Mouse (Mus musculus): Measurements from ENCODE around the gene Reg4. TPM values are rescaled to one million over a fixed set of nuclear protein-coding genes. Genes with fewer than 3 reads are reported as not detected.

Gene Reg4
- polyA plus RNA-seq (2014; fragmentation: Nextera tagmentation; extraction: Ambion mirVana): not detected in 2 replicates

GRCm38 (mm10) chr3:98221856-98222255 lies at the start of gene Reg4:
Gene Reg4 (plus strand): TSS chr3:98222156.
- Histone ChIP-seq H3K4me2 (replicated peaks) (no peak within 1 kb of the TSS), H3K9ac (no peak within 1 kb of the TSS), H3K36me3 (replicated peaks; ENCODE audit: control insufficient read depth, insufficient read depth) (no peaks in the 10 kb centered on the region), H3K27me3 (ENCODE audit: control insufficient read depth, insufficient read depth, low read length) (no peaks in the 10 kb centered on the region), H3K9me3 (ENCODE audit: control insufficient read depth, low read length) (no peaks in the 10 kb centered on the region), H3K27ac (no peak within 1 kb of the TSS), H3K4me1 (replicated peaks; ENCODE audit: control insufficient read depth, insufficient read depth, low read length) (no peaks in the 10 kb centered on the region), H3K4me3 (replicated peaks; ENCODE audit: low read length) (no peak within 1 kb of the TSS)
- ATAC-seq (ENCODE audit: low FRiP score): no peak
- no peak for DNase-seq (ENCODE audit: low spot score)
- WGBS: 86% methylated on average over 8 of the region's 8 CpGs

GRCm38 (mm10) chr3:98178340-98178739 lies 43.6 kb upstream of the Reg4 start:
- Histone ChIP-seq H3K4me3 (replicated peaks; ENCODE audit: low read length) (no peak overlapping the region), H3K9ac (no peak overlapping the region), H3K9me3 (ENCODE audit: control insufficient read depth, low read length) (0 out of 2 replicates have a peak, but pooled peaks cover 3% of the 10 kb centered on the region), H3K4me1 (replicated peaks; ENCODE audit: control insufficient read depth, insufficient read depth, low read length) (no peaks in the 10 kb centered on the region), H3K27me3 (ENCODE audit: control insufficient read depth, insufficient read depth, low read length) (no peaks in the 10 kb centered on the region), H3K36me3 (replicated peaks; ENCODE audit: control insufficient read depth, insufficient read depth) (no peaks in the 10 kb centered on the region), H3K27ac (no peak overlapping the region), H3K4me2 (replicated peaks) (no peak overlapping the region)
- peak; percentile 28 for DNase-seq (ENCODE audit: low spot score)
- ATAC-seq (ENCODE audit: low FRiP score): no peak
- 67% methylated on average over 4 of the region's 4 CpGs for WGBS

- DNase-seq (ENCODE audit: low spot score) (peak; percentile 58), ATAC-seq (ENCODE audit: low FRiP score) (0 out of 2 replicates have a peak, but pooled peaks have one; percentile 55)
- Histone ChIP-seq H3K27me3 (ENCODE audit: control insufficient read depth, insufficient read depth, low read length) (no peaks in the 10 kb centered on the region), H3K9ac (no peak overlapping the region), H3K27ac (no peak overlapping the region), H3K36me3 (replicated peaks; ENCODE audit: control insufficient read depth, insufficient read depth) (no peaks in the 10 kb centered on the region), H3K9me3 (ENCODE audit: control insufficient read depth, low read length) (no peaks in the 10 kb centered on the region), H3K4me1 (replicated peaks; ENCODE audit: control insufficient read depth, insufficient read depth, low read length) (no peaks in the 10 kb centered on the region), H3K4me3 (replicated peaks; ENCODE audit: low read length) (no peak overlapping the region), H3K4me2 (replicated peaks) (no peak overlapping the region)
- 24% methylated on average over 7 of the region's 7 CpGs for WGBS
Measured at GRCm38 (mm10) chr3:98180805-98181204, 41.2 kb upstream of the Reg4 start.

- no peak overlapping the region for H3K4me3 ChIP-seq (replicated peaks; ENCODE audit: low read length)
- H3K27me3 ChIP-seq (ENCODE audit: control insufficient read depth, insufficient read depth, low read length): no peaks in the 10 kb centered on the region
- DNase-seq (ENCODE audit: low spot score): no peak
- H3K27ac ChIP-seq: no peak overlapping the region
- ATAC-seq (ENCODE audit: low FRiP score): no peak
- H3K36me3 ChIP-seq (replicated peaks; ENCODE audit: control insufficient read depth, insufficient read depth): no peaks in the 10 kb centered on the region
- no peak overlapping the region for H3K9ac ChIP-seq
- no peaks in the 10 kb centered on the region for H3K9me3 ChIP-seq (ENCODE audit: control insufficient read depth, low read length)
- WGBS: 47% methylated on average over 10 of the region's 10 CpGs
- H3K4me2 ChIP-seq (replicated peaks): no peak overlapping the region
- no peaks in the 10 kb centered on the region for H3K4me1 ChIP-seq (replicated peaks; ENCODE audit: control insufficient read depth, insufficient read depth, low read length)
Measured at GRCm38 (mm10) chr3:98185163-98185714, 36.7 kb upstream of the Reg4 start.

GRCm38 (mm10) chr3:98187777-98188176 lies 34.2 kb upstream of the Reg4 start:
- Histone ChIP-seq H3K27ac (no peak overlapping the region), H3K9me3 (ENCODE audit: control insufficient read depth, low read length) (no peaks in the 10 kb centered on the region), H3K27me3 (ENCODE audit: control insufficient read depth, insufficient read depth, low read length) (no peaks in the 10 kb centered on the region), H3K9ac (no peak overlapping the region), H3K4me2 (replicated peaks) (no peak overlapping the region), H3K4me3 (replicated peaks; ENCODE audit: low read length) (no peak overlapping the region), H3K36me3 (replicated peaks; ENCODE audit: control insufficient read depth, insufficient read depth) (no peaks in the 10 kb centered on the region), H3K4me1 (replicated peaks; ENCODE audit: control insufficient read depth, insufficient read depth, low read length) (no peaks in the 10 kb centered on the region)
- DNase-seq (ENCODE audit: low spot score): no peak
- 90% methylated on average over 3 of the region's 3 CpGs for WGBS
- ATAC-seq (ENCODE audit: low FRiP score): no peak

GRCm38 (mm10) chr3:98197711-98198532 lies 24.0 kb upstream of the Reg4 start:
- 4% methylated on average over 9 of the region's 9 CpGs for WGBS
- H3K4me3 ChIP-seq (replicated peaks; ENCODE audit: low read length): no peak overlapping the region
- no peaks in the 10 kb centered on the region for H3K9me3 ChIP-seq (ENCODE audit: control insufficient read depth, low read length)
- H3K4me2 ChIP-seq (replicated peaks): no peak overlapping the region
- DNase-seq (ENCODE audit: low spot score): peak; percentile 46
- no peaks in the 10 kb centered on the region for H3K36me3 ChIP-seq (replicated peaks; ENCODE audit: control insufficient read depth, insufficient read depth)
- no peak overlapping the region for H3K9ac ChIP-seq
- peak; percentile 77; the same call in 1 of the 2 replicates for ATAC-seq (ENCODE audit: low FRiP score)
- peak overlapping the region; percentile 54; the same call in 1 of the 2 replicates for H3K27ac ChIP-seq
- 0 out of 2 replicates have a peak, but pooled peaks cover 3% of the 10 kb centered on the region for H3K4me1 ChIP-seq (replicated peaks; ENCODE audit: control insufficient read depth, insufficient read depth, low read length)
- H3K27me3 ChIP-seq (ENCODE audit: control insufficient read depth, insufficient read depth, low read length): no peaks in the 10 kb centered on the region

- H3K27me3 ChIP-seq (ENCODE audit: control insufficient read depth, insufficient read depth, low read length): no peaks in the 10 kb centered on the region
- no peak overlapping the region for H3K4me3 ChIP-seq (replicated peaks; ENCODE audit: low read length)
- H3K4me1 ChIP-seq (replicated peaks; ENCODE audit: control insufficient read depth, insufficient read depth, low read length): 0 out of 2 replicates have a peak, but pooled peaks cover 3% of the 10 kb centered on the region
- ATAC-seq (ENCODE audit: low FRiP score) (no peak), DNase-seq (ENCODE audit: low spot score) (no peak)
- no peak overlapping the region for H3K9ac ChIP-seq
- H3K4me2 ChIP-seq (replicated peaks): no peak overlapping the region
- no peaks in the 10 kb centered on the region for H3K36me3 ChIP-seq (replicated peaks; ENCODE audit: control insufficient read depth, insufficient read depth)
- H3K9me3 ChIP-seq (ENCODE audit: control insufficient read depth, low read length): no peaks in the 10 kb centered on the region
- 70% methylated on average over 5 of the region's 5 CpGs for WGBS
- no peak overlapping the region for H3K27ac ChIP-seq
Measured at GRCm38 (mm10) chr3:98199747-98200146, 22.2 kb upstream of the Reg4 start.

GRCm38 (mm10) chr3:98203282-98203681 lies 18.7 kb upstream of the Reg4 start:
- no peaks in the 10 kb centered on the region for H3K36me3 ChIP-seq (replicated peaks; ENCODE audit: control insufficient read depth, insufficient read depth)
- H3K27me3 ChIP-seq (ENCODE audit: control insufficient read depth, insufficient read depth, low read length): no peaks in the 10 kb centered on the region
- no peak for ATAC-seq (ENCODE audit: low FRiP score)

GRCm38 (mm10) chr3:98206977-98207376 lies 15.0 kb upstream of the Reg4 start:
- H3K9me3 ChIP-seq (ENCODE audit: control insufficient read depth, low read length): no peaks in the 10 kb centered on the region
- no peak overlapping the region for H3K9ac ChIP-seq
- H3K4me2 ChIP-seq (replicated peaks): no peak overlapping the region
- no peaks in the 10 kb centered on the region; the same call in 1 of the 2 replicates for H3K4me1 ChIP-seq (replicated peaks; ENCODE audit: control insufficient read depth, insufficient read depth, low read length)
- no peak for DNase-seq (ENCODE audit: low spot score)
- no peak for ATAC-seq (ENCODE audit: low FRiP score)
- 74% methylated on average over 3 of the region's 3 CpGs for WGBS
- H3K36me3 ChIP-seq (replicated peaks; ENCODE audit: control insufficient read depth, insufficient read depth): no peaks in the 10 kb centered on the region
- H3K4me3 ChIP-seq (replicated peaks; ENCODE audit: low read length): no peak overlapping the region
- no peaks in the 10 kb centered on the region for H3K27me3 ChIP-seq (ENCODE audit: control insufficient read depth, insufficient read depth, low read length)
- no peak overlapping the region for H3K27ac ChIP-seq

More at GRCm38 (mm10) chr3:98203282-98203681, 18.7 kb upstream of the Reg4 start:
- Histone ChIP-seq H3K27ac (no peak overlapping the region), H3K4me2 (replicated peaks) (no peak overlapping the region), H3K4me3 (replicated peaks; ENCODE audit: low read length) (no peak overlapping the region), H3K4me1 (replicated peaks; ENCODE audit: control insufficient read depth, insufficient read depth, low read length) (0 out of 2 replicates have a peak, but pooled peaks cover 2% of the 10 kb centered on the region), H3K9ac (no peak overlapping the region), H3K9me3 (ENCODE audit: control insufficient read depth, low read length) (no peaks in the 10 kb centered on the region)
- 77% methylated on average over 5 of the region's 5 CpGs for WGBS
- no peak for DNase-seq (ENCODE audit: low spot score)
